Mouse (Mus musculus) lung, postnatal 0 days (tissue): ENCODE results near the gene Aff4.

Source experiments
- CTCF ChIP-seq: IDR thresholded peaks from 2 replicates; pipeline ENCODE4 v1.5.1; 2016; ENCODE audit warnings: antibody characterized with exemption, mild to moderate bottlenecking
- EP300 ChIP-seq: IDR thresholded peaks from 2 replicates; pipeline ENCODE4 v1.6.1; 2016; ENCODE audit warnings: antibody characterized with exemption, mild to moderate bottlenecking, control low read depth

DNA sequence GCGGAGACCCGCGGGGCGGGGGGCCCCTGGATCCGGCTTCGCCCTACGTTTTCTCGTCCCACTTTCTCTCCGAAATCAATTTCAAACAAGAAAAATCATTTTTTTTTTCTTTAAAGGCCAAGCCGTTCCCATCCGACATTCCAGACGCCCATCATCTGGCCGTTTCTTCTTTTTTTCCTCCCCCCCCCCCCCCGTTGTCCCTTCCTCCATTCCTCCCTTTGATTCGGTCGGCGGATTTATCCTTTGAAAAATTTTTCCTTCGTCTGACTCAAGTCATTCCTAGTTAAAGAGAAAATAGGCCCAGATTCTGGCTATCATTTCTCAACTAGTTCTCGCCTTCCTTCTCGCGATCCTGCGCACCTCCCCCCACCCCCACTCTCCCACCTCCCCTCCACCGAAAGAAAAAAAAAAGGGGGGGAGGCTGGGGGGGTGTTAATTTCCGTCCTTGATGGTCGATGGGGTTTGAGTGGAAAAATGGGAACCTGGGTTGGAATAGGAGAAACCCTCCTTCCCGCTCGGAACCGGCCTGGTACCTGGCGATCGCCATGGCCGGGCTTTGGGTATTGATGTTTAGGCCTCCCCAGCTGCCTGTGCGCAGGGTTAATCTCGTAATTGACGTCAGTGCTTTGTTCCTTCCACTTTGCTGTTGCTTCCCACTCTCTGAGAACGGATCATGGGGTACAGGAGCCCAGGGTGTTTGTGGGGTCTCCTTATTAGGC lies 750 bp downstream of the Aff4 start:
- TF ChIP-seq EP300, result no peak
- TF ChIP-seq CTCF, result no peak
